Mouse (Mus musculus) testis, adult 2 months (tissue): Measurements from ENCODE around the gene Spats2.

Source experiments
- CTCF ChIP-seq: fragments of 200-500 bp; IDR thresholded peaks from 2 replicates; pipeline ENCODE4 v1.5.1; 2012; ENCODE audit warnings: low read depth, mild to moderate bottlenecking, inconsistent platforms, low read length, moderate library complexity; ENCODE audit not compliant: control insufficient read depth, insufficient read depth, insufficient replicate concordance
- POLR2A ChIP-seq: fragments of 200-500 bp; IDR thresholded peaks from 2 replicates; pipeline ENCODE4 v1.6.1; 2012; ENCODE audit warnings: low read depth, mild to moderate bottlenecking, inconsistent platforms, low read length, moderate library complexity; ENCODE audit not compliant: control insufficient read depth

DNA sequence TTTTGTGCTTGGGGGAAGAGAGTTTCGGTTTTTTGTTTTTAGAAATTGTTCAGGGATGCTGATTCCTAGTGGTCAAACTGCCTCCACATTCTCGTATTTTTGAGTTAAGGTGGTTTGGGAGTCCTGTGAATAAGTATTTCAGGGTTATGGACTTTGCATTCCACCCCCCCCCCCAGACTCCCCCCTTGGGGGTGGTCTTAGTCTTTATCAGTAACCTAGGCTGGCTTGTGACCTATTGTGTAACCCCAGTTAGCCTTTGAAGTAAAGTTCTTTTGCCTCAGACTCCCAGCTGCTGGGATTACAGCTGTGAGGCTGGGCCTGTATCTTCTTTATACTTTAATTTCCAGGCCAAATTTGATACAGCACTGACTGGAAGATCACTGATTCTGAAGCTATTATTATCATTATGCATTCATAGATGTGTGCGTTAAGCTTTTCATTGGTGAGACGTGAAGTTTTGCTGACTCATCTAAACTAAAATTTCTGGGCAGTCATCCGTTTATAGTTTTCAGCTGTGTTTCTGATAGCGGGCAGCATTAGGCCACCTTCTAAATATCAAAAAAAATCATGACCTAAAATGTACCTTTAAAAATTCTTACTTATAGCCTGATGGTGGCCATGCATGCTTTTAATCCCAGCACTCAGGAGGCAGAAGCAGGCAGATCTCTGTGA is 2.3 kb downstream of the Spats2 start:
- TF ChIP-seq CTCF (no peak), POLR2A (no peak)
